Mouse (Mus musculus): ENCODE results near the gene Rxrb. TPM values are rescaled to one million over a fixed set of nuclear protein-coding genes. Genes with fewer than 3 reads are reported as not detected.
"Not testable (repeated sequence)": the region's sequence is repeated elsewhere in the genome, so short reads cannot be mapped to it uniquely, and the experiment has no call there.

Gene Rxrb
- 57.8 and 61.1 TPM in 2 replicates for polyA plus RNA-seq (2015; fragmentation: Nextera tagmentation; extraction: Ambion mirVana)

- H3K27me3 ChIP-seq: no peaks in the 10 kb centered on the region
- under 1% methylated on average over 72 of the region's 88 CpGs for WGBS
- peaks cover 63% of the 10 kb centered on the region for H3K4me1 ChIP-seq (replicated peaks)
- no peaks in the 10 kb centered on the region for H3K9me3 ChIP-seq
- H3K36me3 ChIP-seq: peaks cover 34% of the 10 kb centered on the region
- H3K4me2 ChIP-seq: peak within 1 kb of the TSS; percentile 96
- peak within 1 kb of the TSS; percentile 98 for H3K27ac ChIP-seq (replicated peaks)
- peak; percentile 85 for ATAC-seq (ENCODE audit: low FRiP score, low read depth)
- peak within 1 kb of the TSS; percentile 94 for H3K9ac ChIP-seq
- H3K4me3 ChIP-seq: peak within 1 kb of the TSS; percentile 64
Measured at GRCm38 (mm10) chr17:34031465-34032173, at the start of gene Rxrb, which contains the start of gene Slc39a7. Rxrb (plus strand) TSS chr17:34031812. Slc39a7 (minus strand) TSS chr17:34031682.

DNA sequence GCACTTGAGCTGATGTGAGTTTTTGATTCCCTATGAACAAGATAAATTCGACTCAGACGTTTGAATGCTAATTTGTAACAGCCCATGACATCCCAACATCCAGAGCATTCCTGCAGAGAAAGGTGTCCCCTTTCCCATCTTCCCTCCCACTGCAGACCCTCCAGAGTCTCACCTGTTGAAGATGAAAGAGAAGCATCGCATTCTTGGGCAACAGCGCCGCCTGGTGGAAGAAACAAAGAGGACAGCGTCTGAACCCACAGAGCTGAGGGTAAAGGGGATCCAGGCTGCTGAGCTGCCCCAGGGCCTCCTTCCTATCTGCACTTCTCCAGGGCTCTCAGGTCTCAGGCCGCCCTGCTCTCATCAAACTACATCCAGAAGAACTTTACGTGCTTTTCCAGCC lies 49.5 kb upstream of the Rxrb start:
- Histone ChIP-seq H3K27me3 (peaks cover 28% of the 10 kb centered on the region), H3K27ac (replicated peaks) (peak overlapping the region; percentile 93), H3K4me2 (peak overlapping the region; percentile 70), H3K9ac (peak overlapping the region; percentile 68; the same call in 1 of the 2 replicates), H3K4me1 (replicated peaks) (peaks cover 27% of the 10 kb centered on the region), H3K4me3 (peak overlapping the region; percentile 66)
- not testable (repeated sequence) for H3K9me3 ChIP-seq; H3K36me3 ChIP-seq; ATAC-seq (ENCODE audit: low FRiP score, low read depth)
- WGBS: 9% methylated on average over 8 of the region's 8 CpGs

DNA sequence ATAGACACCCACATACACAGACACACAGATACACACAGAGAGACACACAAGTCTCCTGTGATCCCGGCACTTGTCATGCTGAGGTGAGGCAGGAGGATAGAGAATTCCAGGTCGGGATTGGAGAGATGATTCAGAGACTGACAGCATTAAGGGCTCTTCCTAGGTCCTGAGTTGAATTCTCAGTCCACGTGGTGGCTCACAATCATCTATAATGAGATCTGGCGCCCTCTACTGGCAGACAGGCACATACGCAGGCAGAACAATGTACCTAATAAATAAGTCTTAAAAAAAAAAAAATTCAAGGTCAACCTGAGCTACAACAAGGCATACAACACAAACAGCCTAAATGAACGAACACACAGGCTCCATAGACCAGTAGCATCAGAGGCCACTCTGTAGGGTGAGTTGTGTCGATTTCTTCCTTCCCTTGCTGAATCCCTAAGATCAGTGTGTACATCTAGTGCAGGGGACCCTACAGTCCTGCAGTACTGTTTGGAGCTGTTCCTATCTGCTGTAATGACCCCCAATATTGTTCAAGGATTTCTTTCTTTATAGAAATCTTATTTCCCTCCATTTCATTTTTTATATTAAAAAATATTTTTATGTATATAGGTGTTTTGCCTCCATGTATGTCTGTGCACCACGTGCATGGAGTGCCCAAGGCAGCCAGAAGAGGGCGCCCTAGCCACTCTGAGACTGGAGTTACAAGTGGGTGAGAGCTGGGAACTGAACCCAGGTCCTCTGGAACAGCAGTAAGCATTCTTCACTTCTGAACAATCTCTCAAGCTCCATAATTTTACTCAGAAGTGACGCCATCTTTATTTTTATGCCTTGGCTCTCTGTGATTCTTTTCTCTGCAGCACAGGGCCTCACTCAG lies 39.6 kb upstream of the Rxrb start:
- Histone ChIP-seq H3K27me3 (no peaks in the 10 kb centered on the region), H3K27ac (replicated peaks) (no peak overlapping the region), H3K4me3 (no peak overlapping the region), H3K4me1 (replicated peaks) (no peaks in the 10 kb centered on the region), H3K36me3 (no peaks in the 10 kb centered on the region), H3K4me2 (0 out of 2 replicates have a peak overlapping the region, but pooled peaks have one; percentile 9), H3K9me3 (no peaks in the 10 kb centered on the region), H3K9ac (0 out of 2 replicates have a peak overlapping the region, but pooled peaks have one; percentile 6)
- peak; percentile 48; the same call in 1 of the 2 replicates for ATAC-seq (ENCODE audit: low FRiP score, low read depth)
- WGBS: 30% methylated on average over 10 of the region's 10 CpGs

DNA sequence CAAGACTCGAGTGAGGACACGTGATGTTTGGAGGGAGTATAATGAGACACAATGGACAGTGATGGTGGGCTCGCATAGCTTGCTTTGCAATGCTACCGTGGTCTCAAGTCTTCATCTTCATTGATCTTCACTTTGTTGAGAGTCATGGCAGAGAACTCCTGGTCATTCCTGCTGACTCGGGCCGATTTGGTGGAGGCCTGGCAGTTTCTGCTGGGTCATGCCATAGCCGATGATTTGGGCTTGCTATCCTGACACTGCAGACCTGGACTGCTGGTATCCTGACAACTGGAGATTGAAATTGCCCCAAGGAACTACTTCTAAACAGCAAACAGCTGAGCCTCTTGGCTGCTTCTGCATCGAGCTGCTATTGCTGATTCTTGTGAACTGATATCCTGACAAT lies 36.7 kb upstream of the Rxrb start:
- H3K4me3 ChIP-seq: no peak overlapping the region
- WGBS: 88% methylated on average over 8 of the region's 8 CpGs
- H3K36me3 ChIP-seq: no peaks in the 10 kb centered on the region
- H3K4me2 ChIP-seq: no peak overlapping the region
- H3K4me1 ChIP-seq (replicated peaks): peaks cover 9% of the 10 kb centered on the region
- ATAC-seq (ENCODE audit: low FRiP score, low read depth): no peak
- H3K27me3 ChIP-seq: peaks cover 11% of the 10 kb centered on the region; the same call in 1 of the 2 replicates
- H3K9ac ChIP-seq: no peak overlapping the region
- no peaks in the 10 kb centered on the region for H3K9me3 ChIP-seq
- no peak overlapping the region for H3K27ac ChIP-seq (replicated peaks)

DNA sequence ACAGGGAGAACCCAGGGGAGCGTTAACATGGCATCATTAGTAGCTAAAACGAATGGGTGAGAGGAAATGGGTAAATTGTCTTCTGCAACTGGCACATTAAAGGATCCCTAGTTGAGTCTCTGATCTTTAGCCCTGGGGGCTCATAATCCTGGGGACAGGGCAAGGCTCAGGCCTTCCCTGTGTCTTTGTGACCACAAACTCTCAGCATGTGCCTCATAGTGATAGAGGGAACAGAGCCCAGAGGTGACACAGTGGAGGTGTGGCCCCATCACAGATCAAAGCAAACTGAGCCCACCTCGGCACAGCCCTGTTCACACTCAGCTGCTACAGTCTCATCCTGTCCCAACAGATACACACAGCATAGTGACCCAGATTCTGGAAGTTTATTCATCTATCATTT lies 36.0 kb upstream of the Rxrb start:
- H3K9me3 ChIP-seq: no peaks in the 10 kb centered on the region
- peaks cover 13% of the 10 kb centered on the region for H3K4me1 ChIP-seq (replicated peaks)
- H3K27ac ChIP-seq (replicated peaks): no peak overlapping the region
- no peaks in the 10 kb centered on the region for H3K36me3 ChIP-seq
- no peak for ATAC-seq (ENCODE audit: low FRiP score, low read depth)
- no peak overlapping the region for H3K9ac ChIP-seq
- WGBS: 70% methylated on average over 3 of the region's 3 CpGs
- H3K27me3 ChIP-seq: peaks cover 15% of the 10 kb centered on the region
- H3K4me2 ChIP-seq: no peak overlapping the region
- no peak overlapping the region for H3K4me3 ChIP-seq

GRCm38 (mm10) chr17:33997025-33997424 lies 34.6 kb upstream of the Rxrb start:
- ATAC-seq (ENCODE audit: low FRiP score, low read depth); H3K36me3 ChIP-seq; H3K9ac ChIP-seq; H3K27ac ChIP-seq (replicated peaks); H3K4me2 ChIP-seq; H3K9me3 ChIP-seq; H3K4me3 ChIP-seq: not testable (repeated sequence)
- Histone ChIP-seq H3K27me3 (peaks cover 28% of the 10 kb centered on the region), H3K4me1 (replicated peaks) (peaks cover 13% of the 10 kb centered on the region)
- 98% methylated on average over 2 of the region's 2 CpGs for WGBS

- peaks cover 29% of the 10 kb centered on the region for H3K27me3 ChIP-seq
- not testable (repeated sequence) for H3K9ac ChIP-seq; H3K4me3 ChIP-seq; H3K9me3 ChIP-seq; H3K4me2 ChIP-seq; H3K36me3 ChIP-seq; H3K27ac ChIP-seq (replicated peaks); ATAC-seq (ENCODE audit: low FRiP score, low read depth)
- H3K4me1 ChIP-seq (replicated peaks): peaks cover 13% of the 10 kb centered on the region
- WGBS: 67% methylated on average over 5 of the region's 5 CpGs
Measured at GRCm38 (mm10) chr17:33998697-33999096, 32.9 kb upstream of the Rxrb start.

DNA sequence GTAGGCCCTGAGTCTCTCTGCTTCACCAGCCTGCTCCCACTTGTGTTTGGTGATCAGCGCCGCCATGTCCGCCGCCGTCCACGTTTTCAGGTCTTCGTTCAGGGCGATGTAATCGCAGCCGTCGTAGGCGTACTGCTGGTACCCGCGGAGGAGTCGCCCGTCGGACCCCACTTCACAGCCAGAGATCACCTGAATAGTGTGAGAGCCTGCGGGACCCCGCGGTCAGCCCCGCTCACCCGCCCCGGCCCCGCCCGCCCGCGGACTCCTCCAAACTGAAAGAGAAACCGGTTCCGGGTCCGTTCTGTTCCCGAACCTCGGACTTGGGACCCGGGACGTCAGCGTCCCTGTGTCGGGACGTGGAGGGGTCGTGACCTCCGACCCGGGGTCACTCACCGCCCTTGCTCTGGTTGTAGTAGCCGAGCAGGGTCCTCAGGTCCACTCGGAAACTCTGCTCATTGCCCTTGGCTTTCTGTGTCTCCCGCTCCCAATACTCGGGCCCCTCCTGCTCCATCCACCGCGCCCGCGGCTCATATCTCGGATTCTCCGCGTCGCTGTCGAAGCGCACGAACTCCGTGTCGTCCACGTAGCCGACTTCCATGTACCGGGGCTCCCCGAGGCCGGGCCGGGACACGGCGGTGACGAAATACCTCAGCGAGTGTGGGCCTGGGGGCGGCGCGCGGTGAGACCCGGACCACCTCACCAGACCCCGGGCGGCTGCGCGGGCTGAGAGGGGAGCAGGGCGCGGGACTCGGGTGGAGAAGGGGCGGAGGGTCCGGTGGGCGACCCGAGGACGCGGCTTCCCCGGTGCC lies 32.1 kb upstream of the Rxrb start:
- Histone ChIP-seq H3K36me3 (no peaks in the 10 kb centered on the region), H3K27ac (replicated peaks) (no peak overlapping the region), H3K9ac (peak overlapping the region; percentile 33), H3K4me3 (peak overlapping the region; percentile 45), H3K4me1 (replicated peaks) (peaks cover 13% of the 10 kb centered on the region), H3K4me2 (peak overlapping the region; percentile 89), H3K9me3 (no peaks in the 10 kb centered on the region), H3K27me3 (peaks cover 29% of the 10 kb centered on the region)
- peak; percentile 30; the same call in 1 of the 2 replicates for ATAC-seq (ENCODE audit: low FRiP score, low read depth)
- WGBS: 2% methylated on average over 87 of the region's 87 CpGs

DNA sequence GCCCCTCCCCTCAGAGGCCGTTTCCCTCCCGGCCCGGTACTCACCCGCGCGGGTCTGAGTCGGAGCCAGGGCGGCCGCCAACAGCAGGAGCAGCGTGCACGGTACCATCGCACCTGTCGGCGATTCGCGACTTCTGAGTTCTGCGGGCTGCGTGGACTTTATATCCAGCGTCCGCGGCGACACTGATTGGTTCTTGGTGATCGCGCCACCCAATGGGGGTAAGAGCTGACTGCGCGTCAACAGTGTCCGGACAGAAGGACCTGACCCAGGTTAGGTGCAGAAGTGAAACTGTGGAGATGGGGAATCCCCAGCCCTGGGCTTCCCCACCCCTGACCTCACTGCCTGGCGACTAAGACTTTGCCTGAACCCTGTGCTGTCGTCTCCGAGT lies 31.5 kb upstream of the Rxrb start, which contains the start of gene H2-K1:
H2-K1 (minus strand) TSS at position 198 of the 388 bp plus-strand sequence.
- Histone ChIP-seq H3K27me3 (peaks cover 29% of the 10 kb centered on the region), H3K9me3 (no peaks in the 10 kb centered on the region), H3K9ac (peak within 1 kb of the TSS; percentile 33), H3K36me3 (no peaks in the 10 kb centered on the region), H3K4me3 (peak within 1 kb of the TSS; percentile 45), H3K27ac (replicated peaks) (no peak within 1 kb of the TSS), H3K4me2 (peak within 1 kb of the TSS; percentile 89), H3K4me1 (replicated peaks) (peaks cover 13% of the 10 kb centered on the region)
- peak; percentile 81; the same call in 1 of the 2 replicates for ATAC-seq (ENCODE audit: low FRiP score, low read depth)
- under 1% methylated on average over 30 of the region's 30 CpGs for WGBS

DNA sequence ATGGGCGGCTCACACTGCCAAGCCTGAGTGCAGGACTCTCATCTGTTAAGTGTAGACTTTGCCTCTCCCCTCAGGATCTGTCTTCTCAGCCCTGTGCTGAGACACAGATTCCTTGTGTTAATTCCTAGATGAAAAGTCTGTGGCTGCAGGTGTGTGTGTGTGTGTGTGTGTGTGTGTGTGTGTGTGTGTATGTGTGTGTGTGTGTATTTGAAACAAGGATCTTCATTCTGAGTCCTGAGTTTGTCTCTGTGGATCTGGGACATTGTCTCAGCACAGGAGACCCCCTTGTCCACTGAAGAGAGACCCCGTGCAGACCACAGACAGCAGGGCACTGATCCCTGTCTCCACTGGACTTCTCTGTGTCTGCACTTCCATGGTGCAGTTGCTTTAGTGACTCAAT lies 30.8 kb upstream of the Rxrb start:
- WGBS: 54% methylated on average over 2 of the region's 2 CpGs
- H3K36me3 ChIP-seq; ATAC-seq (ENCODE audit: low FRiP score, low read depth); H3K4me2 ChIP-seq; H3K27ac ChIP-seq (replicated peaks); H3K9me3 ChIP-seq; H3K4me3 ChIP-seq; H3K9ac ChIP-seq: not testable (repeated sequence)
- H3K4me1 ChIP-seq (replicated peaks): peaks cover 13% of the 10 kb centered on the region
- peaks cover 29% of the 10 kb centered on the region for H3K27me3 ChIP-seq

GRCm38 (mm10) chr17:34003426-34003825 lies 28.2 kb upstream of the Rxrb start:
- WGBS: 3% methylated on average over 5 of the region's 5 CpGs
- H3K27ac ChIP-seq (replicated peaks): no peak overlapping the region
- no peak overlapping the region for H3K4me3 ChIP-seq
- H3K9me3 ChIP-seq: no peaks in the 10 kb centered on the region
- no peaks in the 10 kb centered on the region for H3K36me3 ChIP-seq
- H3K4me2 ChIP-seq: no peak overlapping the region
- peaks cover 13% of the 10 kb centered on the region for H3K4me1 ChIP-seq (replicated peaks)
- no peak overlapping the region for H3K9ac ChIP-seq
- peaks cover 29% of the 10 kb centered on the region for H3K27me3 ChIP-seq
- no peak for ATAC-seq (ENCODE audit: low FRiP score, low read depth)

All from hindbrain, embryonic 15.5 days (tissue).